Mouse (Mus musculus) G1E (cell line): ENCODE measurements at regions not wholly inside any gene's neighbourhood (a gene's known extent, or its start where the extent isn't known, plus 50 kb on each side); places are given as distances from the start of the nearest gene placed in this dataset.

Experiments
- CTCF ChIP-seq: IDR thresholded peaks from 2 replicates; pipeline ENCODE4 v1.5.1; 2012; ENCODE audit warnings: low read depth, low read length, inconsistent platforms, mixed read lengths
- GATA1 ChIP-seq: IDR thresholded peaks from 2 replicates; pipeline ENCODE4 v1.6.1; 2012; ENCODE audit warnings: borderline replicate concordance, low read length, inconsistent platforms, mixed read lengths
- GATA2 ChIP-seq: IDR thresholded peaks from 2 replicates; pipeline ENCODE4 v1.6.1; 2012; ENCODE audit warnings: low read depth, low read length, inconsistent platforms, borderline replicate concordance
- POLR2AphosphoS5 ChIP-seq: IDR thresholded peaks from 2 replicates; pipeline ENCODE4 v1.6.1; 2012; ENCODE audit warnings: low read depth, low read length, inconsistent platforms; ENCODE audit not compliant: insufficient replicate concordance

DNA sequence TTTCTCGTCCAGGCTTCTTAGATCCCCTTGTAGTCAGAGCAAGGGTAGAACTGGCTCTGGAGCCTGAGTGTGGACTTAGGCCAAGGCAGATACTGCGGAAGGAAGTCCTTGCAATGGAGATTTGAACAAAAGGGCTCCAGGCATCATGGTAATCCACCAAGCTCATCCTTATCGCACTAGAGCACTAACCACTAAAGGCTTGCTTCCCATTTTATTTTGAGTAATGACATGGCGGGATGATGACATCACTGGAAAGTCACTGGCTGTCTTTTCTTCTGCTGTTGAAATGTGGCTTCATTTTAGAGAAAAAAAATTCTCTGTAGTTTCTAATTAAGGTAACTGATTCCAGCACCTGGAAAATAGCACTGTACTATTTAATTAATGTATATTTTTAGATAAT is 137.4 kb upstream of the Cnr1 start:
- TF ChIP-seq CTCF (no peak), GATA1 (no peak), GATA2 (no peak), POLR2AphosphoS5 (no peak)
